15 mouse cellular contexts compared by ENCODE assay signal in the genomic region with DNA sequence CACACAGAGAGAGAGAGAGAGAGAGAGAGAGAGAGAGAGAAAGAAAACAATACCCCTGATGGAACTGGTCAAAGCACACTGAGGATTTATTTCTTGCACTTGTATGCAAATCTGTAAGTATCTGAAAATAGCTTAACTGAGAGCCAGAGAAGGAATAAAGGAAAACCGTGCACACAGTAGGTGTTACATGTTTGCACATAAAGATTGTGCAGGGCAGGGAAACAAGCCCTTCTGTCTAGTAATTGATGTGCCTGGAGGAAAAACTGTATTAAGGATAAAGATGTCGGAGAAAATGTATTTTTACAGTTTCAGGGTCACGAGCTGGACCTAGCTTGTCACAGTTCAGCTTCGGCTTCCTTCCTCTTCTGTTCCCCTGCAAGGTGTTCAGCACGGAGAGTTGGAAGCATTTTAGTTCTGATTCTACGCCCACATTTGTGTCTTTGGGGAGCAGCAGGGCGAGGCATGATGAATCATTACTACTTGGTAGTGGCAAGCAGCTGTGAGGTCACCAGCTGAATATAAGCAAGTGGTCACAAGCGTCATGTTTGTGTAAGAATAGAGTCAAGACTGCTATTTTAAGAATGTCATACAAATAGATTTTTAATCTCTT. TPM values are rescaled to one million over a fixed set of nuclear protein-coding genes. Genes with fewer than 3 reads are reported as not detected.
DNase-seq lines count a peak whose midpoint lies in the region; ATAC-seq and TF ChIP-seq lines count a peak whose summit lies in the region.
"Had no signal": no experiment of that assay in that cellular context is flagged by ENCODE, and none has a peak within 500 bp of the region (broad histone marks: within the 10 kb centered on the region; RNA-seq: fewer than 3 reads in every experiment).

No protein-coding gene starts in this region.

- no peak for TF ChIP-seq CTCF in stomach, postnatal 0 days (IDR thresholded peaks at IDR 0.05; ENCODE audit: low read depth)

- no peaks in the 10 kb centered on the region for H3K27me3 ChIP-seq in stomach, postnatal 0 days (ENCODE audit: control insufficient read depth, insufficient read depth, low read length)
- H3K27me3 ChIP-seq: hindbrain, embryonic 15.5 days; limb, embryonic 13.5 days; neural tube, embryonic 15.5 days had no signal

- peak; percentile 83 for ATAC-seq in stomach, postnatal 0 days (ENCODE audit: low FRiP score, low TSS enrichment)
- ATAC-seq: midbrain, embryonic 16.5 days had no signal

- no peak overlapping the region for H3K9ac ChIP-seq in stomach, postnatal 0 days (ENCODE audit: low read length)
- H3K9ac ChIP-seq: hindbrain, embryonic 15.5 days; limb, embryonic 13.5 days; neural tube, embryonic 15.5 days had no signal

- H3K79me2 ChIP-seq in macrophage (ENCODE audit: inconsistent target) = no peaks in the 10 kb centered on the region

- no peaks in the 10 kb centered on the region for H3K9me3 ChIP-seq in stomach, postnatal 0 days (ENCODE audit: control insufficient read depth, low read length)
- H3K9me3 ChIP-seq: hindbrain, embryonic 15.5 days; limb, embryonic 13.5 days; neural tube, embryonic 15.5 days had no signal

- no peaks in the 10 kb centered on the region for H3K4me1 ChIP-seq in stomach, postnatal 0 days (replicated peaks; ENCODE audit: control insufficient read depth, insufficient read depth)

- peak overlapping the region; percentile 43 for H3K27ac ChIP-seq in macrophage
- H3K27ac ChIP-seq in stomach, postnatal 0 days (replicated peaks) = no peak overlapping the region
- H3K27ac ChIP-seq: hindbrain, embryonic 15.5 days; limb, embryonic 13.5 days; neural tube, embryonic 15.5 days had no signal

- 8% methylated on average over 8 of the region's 8 CpGs for WGBS in macrophage (ENCODE audit: missing documents)
- 21% methylated on average over 8 of the region's 8 CpGs for WGBS in stomach, postnatal 0 days

- no peak overlapping the region for H3K4me3 ChIP-seq in macrophage (ENCODE audit: inconsistent target)
- H3K4me3 ChIP-seq in stomach, postnatal 0 days (ENCODE audit: low read depth, low read length) = no peak overlapping the region
- H3K4me3 ChIP-seq: hindbrain, embryonic 15.5 days; limb, embryonic 13.5 days; neural tube, embryonic 15.5 days had no signal

- peak; percentile 20 for DNase-seq in spleen, adult 12 weeks (ENCODE audit: low spot score)
- DNase-seq in spleen, postnatal 14 days (ENCODE audit: low spot score in 2 of 2) = no peak
- DNase-seq in NIH3T3 (ENCODE audit: low read depth) = peak; percentile 42
- DNase-seq in stomach, postnatal 0 days (ENCODE audit: low spot score) = peak; percentile 58
- DNase-seq in adrenal gland, postnatal 14 days = no peak
- DNase-seq in gastrocnemius, postnatal 25 days = no peak
- DNase-seq: kidney, adult 9 months; thymus, postnatal 36 days had no signal

- H3K36me3 ChIP-seq in macrophage (ENCODE audit: inconsistent target) = no peaks in the 10 kb centered on the region
- no peaks in the 10 kb centered on the region for H3K36me3 ChIP-seq in stomach, postnatal 0 days (ENCODE audit: control insufficient read depth, insufficient read depth, low read length)
- H3K36me3 ChIP-seq: hindbrain, embryonic 15.5 days; limb, embryonic 13.5 days; neural tube, embryonic 15.5 days had no signal

- TF ChIP-seq EP300 in stomach, postnatal 0 days (optimal IDR thresholded peaks at IDR 0.05) = no peak

- no peak overlapping the region for H3K4me2 ChIP-seq in stomach, postnatal 0 days (replicated peaks; ENCODE audit: low read depth)
- H3K4me2 ChIP-seq: heart, embryonic 11.5 days; hindbrain, embryonic 15.5 days; limb, embryonic 13.5 days; neural tube, embryonic 15.5 days had no signal

RNA-seq across cellular contexts. Expression of a gene that starts 43.7 kb away (rescaled TPM):
- not detected for total RNA-seq in macrophage (2018; cell fraction: chromatin; rRNA removed)
- total RNA-seq in macrophage (2018; cell fraction: cytosol; rRNA removed) = under 1 TPM in 2 of 26 experiments, not detected in 24; 0.15 to 0.31 TPM
- not detected for total RNA-seq in macrophage (2018; cell fraction: nucleus; rRNA removed)
- polyA plus RNA-seq in macrophage (2018) = 0.57 TPM in 1 of 3 replicates, not detected in the others
- polyA plus RNA-seq in stomach, postnatal 0 days (2015; fragmentation: Nextera tagmentation; extraction: Ambion mirVana) = 41.1 and 42.3 TPM in 2 replicates
- 93.7 and 96.6 TPM in 2 replicates for total RNA-seq in adrenal gland, postnatal 14 days (2021)
- under 1 TPM in 1 of 2 experiments, not detected in 1; 0.32 TPM for total RNA-seq in gastrocnemius, postnatal 25 days (2021)
- total RNA-seq: MEL had no signal
- polyA plus RNA-seq: heart, embryonic 11.5 days; midbrain, embryonic 16.5 days had no signal

Comparison
In these comparisons a context has a peak if more than half of its experiments do, and no peak if none do; other contexts are left out.
1. DNase-seq: peak in spleen, adult 12 weeks (single experiment), NIH3T3 (single experiment) and stomach, postnatal 0 days (single experiment); none in spleen, postnatal 14 days (0 of 2), adrenal gland, postnatal 14 days (single experiment) and gastrocnemius, postnatal 25 days (single experiment).
2. RNA of a gene that starts 43.7 kb away (total RNA-seq): 93.7 to 96.6 TPM in adrenal gland, postnatal 14 days; 0.32 TPM in gastrocnemius, postnatal 25 days; every median in the first group is over 10 times any median in the second.